Mouse (Mus musculus) hindbrain, embryonic 12.5 days (tissue): Measurements from ENCODE around the gene Map3k11. TPM values are rescaled to one million over a fixed set of nuclear protein-coding genes. Genes with fewer than 3 reads are reported as not detected.

Experiments used
- ATAC-seq: fragments of 200-750 bp; cut with Nextera tagmentation; 2 replicates; pipeline ENCODE4 v1.8.0; 2017; ENCODE audit warnings: moderate TSS enrichment; ENCODE audit not compliant: low FRiP score
- H3K27ac ChIP-seq: fragments of 300-500 bp; sonication (generic); 2 replicates; pipeline ENCODE4 v1.5.1; 2016; ENCODE audit warnings: mild to moderate bottlenecking
- H3K27me3 ChIP-seq: fragments of 300-500 bp; sonication (generic); 2 replicates; pipeline ENCODE4 v1.6.1; 2016; ENCODE audit warnings: mild to moderate bottlenecking
- H3K36me3 ChIP-seq: fragments of 300-500 bp; sonication (generic); 2 replicates; pipeline ENCODE4 v1.6.1; 2016; ENCODE audit warnings: mild to moderate bottlenecking
- H3K4me1 ChIP-seq: fragments of 300-500 bp; sonication (generic); 2 replicates; pipeline ENCODE4 v1.6.1; 2016
- H3K4me2 ChIP-seq: fragments of 300-500 bp; sonication (generic); replicated peaks from 2 replicates; pipeline ENCODE4 v1.6.1; 2016; ENCODE audit warnings: mild to moderate bottlenecking
- H3K4me3 ChIP-seq: fragments of 300-500 bp; sonication (generic); 2 replicates; pipeline ENCODE4 v1.5.1; 2016; ENCODE audit warnings: mild to moderate bottlenecking
- H3K9ac ChIP-seq: fragments of 300-500 bp; sonication (generic); 2 replicates; pipeline ENCODE4 v1.6.1; 2016; ENCODE audit warnings: mild to moderate bottlenecking, moderate library complexity
- H3K9me3 ChIP-seq: fragments of 300-500 bp; sonication (generic); replicated peaks from 2 replicates; pipeline ENCODE4 v1.6.1; 2016; ENCODE audit warnings: mild to moderate bottlenecking
- WGBS: fragments of 180-500 bp; shearing (Covaris S2); methylation state at CpG from one replicate; pipeline ENCODE4 v1.1.7; 2016; 5-methylcytosine and 5-hydroxymethylcytosine counted together
- polyA plus RNA-seq: library from polyadenylated mRNA; unstranded; fragments of >200 nt; fragmentation: Nextera tagmentation; extraction: Ambion mirVana; gene quantifications from 2 replicates; pipeline ENCODE4 v1.2.1, GENCODE M21; 2016

The Map3k11 gene
- polyA plus RNA-seq, 1 experiment from 2014 or later, result 23.3 TPM

GRCm38 (mm10) chr19:5653969-5654719 lies 34.4 kb upstream of the Map3k11 start:
- Histone ChIP-seq H3K4me2 (peak overlapping the region; percentile 59), H3K27ac (no peak overlapping the region), H3K9ac (peak overlapping the region; percentile 52), H3K27me3 (peaks cover 41% of the 10 kb centered on the region), H3K9me3 (no peaks in the 10 kb centered on the region), H3K36me3 (0 out of 2 replicates have a peak, but pooled peaks cover 8% of the 10 kb centered on the region), H3K4me3 (peak overlapping the region; percentile 35), H3K4me1 (peaks cover 17% of the 10 kb centered on the region)
- WGBS, result 3% methylated on average over 62 of the region's 62 CpGs
- ATAC-seq, result peak; percentile 51

GRCm38 (mm10) chr19:5654720-5655298 lies 33.7 kb upstream of the Map3k11 start:
- peak overlapping the region; percentile 35 for H3K4me3 ChIP-seq
- no peak for ATAC-seq
- peaks cover 41% of the 10 kb centered on the region for H3K27me3 ChIP-seq
- H3K9ac ChIP-seq, result peak overlapping the region; percentile 52
- WGBS, result 5% methylated on average over 43 of the region's 43 CpGs
- peaks cover 14% of the 10 kb centered on the region for H3K4me1 ChIP-seq
- H3K36me3 ChIP-seq, result 0 out of 2 replicates have a peak, but pooled peaks cover 11% of the 10 kb centered on the region
- no peaks in the 10 kb centered on the region for H3K9me3 ChIP-seq
- H3K4me2 ChIP-seq, result peak overlapping the region; percentile 59
- no peak overlapping the region for H3K27ac ChIP-seq

GRCm38 (mm10) chr19:5660942-5661751 lies 27.4 kb upstream of the Map3k11 start:
- Histone ChIP-seq H3K9ac (no peak overlapping the region), H3K27me3 (peaks cover 3% of the 10 kb centered on the region), H3K27ac (no peak overlapping the region), H3K36me3 (peaks cover 22% of the 10 kb centered on the region), H3K4me3 (no peak overlapping the region), H3K4me2 (0 out of 2 replicates have a peak overlapping the region, but pooled peaks have one; percentile 9), H3K9me3 (no peaks in the 10 kb centered on the region), H3K4me1 (peaks cover 19% of the 10 kb centered on the region)
- 77% methylated on average over 16 of the region's 16 CpGs for WGBS
- ATAC-seq, result no peak

- H3K4me1 ChIP-seq, result peaks cover 19% of the 10 kb centered on the region
- peaks cover 33% of the 10 kb centered on the region for H3K36me3 ChIP-seq
- H3K4me3 ChIP-seq, result peak overlapping the region; percentile 43; the same call in 1 of the 2 replicates
- ATAC-seq, result no peak
- H3K4me2 ChIP-seq, result peak overlapping the region; percentile 62
- no peaks in the 10 kb centered on the region for H3K27me3 ChIP-seq
- H3K27ac ChIP-seq, result peak overlapping the region; percentile 60
- peak overlapping the region; percentile 65; the same call in 1 of the 2 replicates for H3K9ac ChIP-seq
- no peaks in the 10 kb centered on the region for H3K9me3 ChIP-seq
- 79% methylated on average over 8 of the region's 8 CpGs for WGBS
Measured at GRCm38 (mm10) chr19:5662310-5662709, 26.2 kb upstream of the Map3k11 start.

GRCm38 (mm10) chr19:5662981-5663913 lies 25.3 kb upstream of the Map3k11 start, which contains the start of gene Sipa1:
Gene Sipa1, minus strand, starts transcription at chr19:5663707.
- 1% methylated on average over 31 of the region's 32 CpGs for WGBS
- H3K4me2 ChIP-seq, result peak within 1 kb of the TSS; percentile 62

GRCm38 (mm10) chr19:5664669-5665257 lies 23.8 kb upstream of the Map3k11 start:
- Histone ChIP-seq H3K4me1 (peaks cover 19% of the 10 kb centered on the region), H3K9me3 (no peaks in the 10 kb centered on the region), H3K4me2 (no peak overlapping the region), H3K9ac (no peak overlapping the region), H3K36me3 (peaks cover 51% of the 10 kb centered on the region), H3K4me3 (no peak overlapping the region), H3K27me3 (no peaks in the 10 kb centered on the region), H3K27ac (no peak overlapping the region)
- no peak for ATAC-seq
- WGBS, result 94% methylated on average over 10 of the region's 10 CpGs

More at GRCm38 (mm10) chr19:5662981-5663913, 25.3 kb upstream of the Map3k11 start, which contains the start of gene Sipa1:
- peak; percentile 92 for ATAC-seq
- peaks cover 42% of the 10 kb centered on the region for H3K36me3 ChIP-seq
- H3K9ac ChIP-seq, result peak within 1 kb of the TSS; percentile 65
- peak within 1 kb of the TSS; percentile 43 for H3K4me3 ChIP-seq
- H3K27ac ChIP-seq, result peak within 1 kb of the TSS; percentile 60
- H3K4me1 ChIP-seq, result peaks cover 19% of the 10 kb centered on the region
- H3K27me3 ChIP-seq, result no peaks in the 10 kb centered on the region
- no peaks in the 10 kb centered on the region for H3K9me3 ChIP-seq

- ATAC-seq, result no peak
- no peaks in the 10 kb centered on the region for H3K27me3 ChIP-seq
- no peak overlapping the region for H3K9ac ChIP-seq
- H3K9me3 ChIP-seq, result no peaks in the 10 kb centered on the region
- peaks cover 58% of the 10 kb centered on the region for H3K36me3 ChIP-seq
- no peak overlapping the region for H3K27ac ChIP-seq
- peaks cover 19% of the 10 kb centered on the region for H3K4me1 ChIP-seq
- no peak overlapping the region for H3K4me3 ChIP-seq
- no peak overlapping the region for H3K4me2 ChIP-seq
- 89% methylated on average over 15 of the region's 15 CpGs for WGBS
Measured at GRCm38 (mm10) chr19:5665465-5665864, 23.1 kb upstream of the Map3k11 start.

GRCm38 (mm10) chr19:5666386-5666785 lies 22.2 kb upstream of the Map3k11 start:
- Histone ChIP-seq H3K27ac (no peak overlapping the region), H3K4me1 (peaks cover 18% of the 10 kb centered on the region), H3K36me3 (peaks cover 68% of the 10 kb centered on the region), H3K4me2 (no peak overlapping the region), H3K4me3 (no peak overlapping the region), H3K9ac (no peak overlapping the region), H3K9me3 (no peaks in the 10 kb centered on the region), H3K27me3 (no peaks in the 10 kb centered on the region)
- WGBS, result 95% methylated on average over 18 of the region's 18 CpGs
- no peak for ATAC-seq

- Histone ChIP-seq H3K4me1 (peaks cover 7% of the 10 kb centered on the region), H3K36me3 (peaks cover 87% of the 10 kb centered on the region), H3K27ac (no peak overlapping the region), H3K27me3 (no peaks in the 10 kb centered on the region), H3K9me3 (no peaks in the 10 kb centered on the region), H3K4me3 (no peak overlapping the region), H3K9ac (no peak overlapping the region), H3K4me2 (no peak overlapping the region)
- ATAC-seq, result no peak
- WGBS, result 88% methylated on average over 4 of the region's 4 CpGs
Measured at GRCm38 (mm10) chr19:5668372-5668771, 20.2 kb upstream of the Map3k11 start.

- no peak for ATAC-seq
- Histone ChIP-seq H3K36me3 (peaks cover 97% of the 10 kb centered on the region), H3K9ac (no peak overlapping the region), H3K4me1 (no peaks in the 10 kb centered on the region), H3K27ac (no peak overlapping the region), H3K27me3 (no peaks in the 10 kb centered on the region), H3K4me3 (no peak overlapping the region), H3K4me2 (no peak overlapping the region), H3K9me3 (no peaks in the 10 kb centered on the region)
- 89% methylated on average over 4 of the region's 4 CpGs for WGBS
Measured at GRCm38 (mm10) chr19:5680432-5680831, 8.1 kb upstream of the Map3k11 start.

- ATAC-seq, result no peak
- no peaks in the 10 kb centered on the region for H3K9me3 ChIP-seq
- H3K4me1 ChIP-seq, result peaks cover 11% of the 10 kb centered on the region
- H3K27ac ChIP-seq, result no peak overlapping the region
- no peak overlapping the region for H3K9ac ChIP-seq
- WGBS, result 90% methylated on average over 12 of the region's 12 CpGs
- H3K4me2 ChIP-seq, result no peak overlapping the region
- no peak overlapping the region for H3K4me3 ChIP-seq
- H3K36me3 ChIP-seq, result peaks cover 75% of the 10 kb centered on the region
- no peaks in the 10 kb centered on the region for H3K27me3 ChIP-seq
Measured at GRCm38 (mm10) chr19:5684236-5684635, 4.3 kb upstream of the Map3k11 start.
